Mouse (Mus musculus): ENCODE results near the gene Knstrn. TPM values are rescaled to one million over a fixed set of nuclear protein-coding genes. Genes with fewer than 3 reads are reported as not detected.

Gene Knstrn
- total RNA-seq, 2 experiments from 2014 or later, result 5.9 to 10.7 TPM

- DNase-seq, result no peak
- intact Hi-C loops (cut with DNase I), result no loop called here
Measured at GRCm38 (mm10) chr2:118789501-118789900, 24.3 kb upstream of the Knstrn start.

DNA sequence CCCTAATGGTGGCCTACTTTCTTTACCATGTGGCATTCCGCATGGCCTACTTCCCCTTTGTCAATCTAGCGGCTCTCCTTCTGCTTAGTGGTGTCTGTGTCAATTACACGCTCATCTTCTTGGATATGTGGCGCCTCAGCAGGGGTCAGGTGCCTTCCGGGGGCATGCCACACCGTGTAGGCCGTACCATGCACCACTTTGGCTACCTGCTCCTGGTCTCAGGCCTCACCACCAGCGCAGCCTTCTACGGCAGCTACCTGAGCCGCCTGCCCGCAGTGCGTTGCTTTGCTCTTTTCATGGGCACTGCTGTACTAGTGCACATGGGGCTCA, 23.6 kb upstream of the Knstrn start:
- intact Hi-C loops (cut with DNase I), result loop anchor here (1.0 kb wide), 1 partner anchor 93 kb away; no protein-coding TSS in a partner anchor
- no peak for DNase-seq

- peak; percentile 70 to 76 for DNase-seq
- intact Hi-C loops (cut with DNase I), result loop anchor here (1.0 kb wide), 1 partner anchor 92 kb away; no protein-coding TSS in a partner anchor
Measured at GRCm38 (mm10) chr2:118790551-118791525, 23.0 kb upstream of the Knstrn start.

DNA sequence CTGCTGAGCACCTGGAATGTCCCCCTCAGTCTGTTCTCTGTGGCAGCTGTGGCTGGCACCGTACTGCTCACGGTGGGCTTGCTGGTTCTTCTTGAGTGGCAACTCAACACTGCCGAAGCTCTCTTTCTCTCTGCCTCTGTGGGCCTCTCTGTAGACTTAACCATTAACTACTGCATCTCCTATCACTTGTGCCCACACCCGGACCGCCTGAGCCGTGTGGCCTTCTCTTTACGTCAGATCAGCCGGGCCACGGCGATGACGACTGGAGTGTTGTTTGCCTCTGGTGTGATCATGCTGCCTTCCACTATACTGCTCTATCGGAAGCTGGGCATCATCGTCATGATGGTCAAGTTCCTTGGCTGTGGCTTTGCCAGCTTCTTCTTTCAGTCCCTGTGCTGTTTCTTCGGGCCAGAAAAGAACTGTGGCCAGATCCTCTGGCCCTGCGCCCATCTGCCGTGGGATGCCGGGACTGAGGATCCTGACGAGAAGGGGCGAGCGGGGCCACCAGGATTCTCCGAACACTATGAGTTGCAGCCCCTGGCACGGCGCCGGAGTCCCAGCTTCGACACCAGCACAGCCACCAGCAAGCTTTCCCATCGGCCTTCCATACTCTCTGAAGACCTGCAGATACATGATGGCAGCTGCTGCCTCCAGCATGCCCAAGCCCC, 22.1 kb upstream of the Knstrn start:
- DNase-seq, result no peak
- intact Hi-C loops (cut with DNase I), result no loop called here

DNA sequence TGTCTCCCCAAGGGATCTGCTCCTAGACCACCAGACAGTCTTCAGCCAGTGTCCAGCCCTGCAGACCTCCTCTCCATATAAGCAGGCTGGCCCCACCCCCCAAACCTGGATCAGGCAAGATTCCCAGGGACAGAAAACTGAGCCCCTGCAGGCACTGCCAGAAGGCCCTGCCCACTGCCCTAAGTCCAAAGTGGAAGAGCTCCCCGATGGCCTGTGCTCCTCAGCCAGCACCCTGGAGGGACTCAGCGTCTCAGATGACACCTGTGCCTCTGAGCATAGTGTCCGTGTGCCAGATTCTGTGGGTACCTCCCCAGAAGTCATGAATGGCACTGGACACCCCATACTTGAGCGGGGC, 21.6 kb upstream of the Knstrn start:
- DNase-seq, result no peak
- intact Hi-C loops (cut with DNase I), result no loop called here

DNA sequence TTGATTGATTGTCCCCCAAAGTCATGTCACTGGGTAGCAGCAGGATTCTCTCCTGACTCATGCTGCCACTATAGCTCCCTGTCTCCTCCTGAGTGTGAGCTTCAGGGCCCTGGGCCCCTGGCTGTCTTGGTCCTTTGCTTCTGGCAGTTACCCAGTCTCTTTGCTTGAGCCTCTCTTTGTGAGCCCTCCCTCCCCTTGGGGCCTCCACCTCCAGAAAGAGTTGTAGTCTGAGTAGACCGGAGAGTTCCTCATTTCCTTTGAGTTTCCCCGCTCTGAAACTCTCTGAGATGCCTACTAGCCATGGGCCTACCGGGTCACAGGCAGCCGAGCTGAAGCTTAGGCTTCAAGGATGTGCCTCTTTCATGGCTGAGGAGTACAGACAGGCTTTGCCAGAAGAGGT, 20.2 kb upstream of the Knstrn start:
- DNase-seq, result no peak
- intact Hi-C loops (cut with DNase I), result no loop called here

GRCm38 (mm10) chr2:118802542-118803118, 11.2 kb upstream of the Knstrn start:
- intact Hi-C loops (cut with DNase I), result no loop called here
- DNase-seq, result no peak

DNA sequence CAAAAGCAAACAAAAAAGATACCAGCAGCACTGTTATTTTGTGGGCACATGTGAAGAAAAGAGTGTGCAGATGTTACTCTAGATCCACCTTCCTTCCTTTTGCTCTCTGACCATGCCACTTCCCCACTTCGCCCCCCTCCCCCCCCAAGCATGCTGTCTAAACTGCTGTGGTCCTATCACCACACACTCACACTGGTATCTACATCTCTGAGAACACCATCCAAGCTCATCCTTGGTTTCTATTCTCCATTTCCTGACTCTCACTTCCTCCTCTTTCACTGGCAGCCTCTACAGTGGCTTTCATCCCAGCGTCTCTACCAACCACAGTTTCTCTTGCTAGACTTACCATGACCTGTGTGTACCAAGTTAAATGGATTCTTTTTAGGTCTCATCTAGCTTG, 9.3 kb upstream of the Knstrn start:
- no peak for DNase-seq
- intact Hi-C loops (cut with DNase I), result no loop called here

- intact Hi-C loops (cut with DNase I), result no loop called here
- no peak for DNase-seq
Measured at GRCm38 (mm10) chr2:118805137-118805536, 8.7 kb upstream of the Knstrn start.

- no peak for DNase-seq
- intact Hi-C loops (cut with DNase I), result no loop called here
Measured at GRCm38 (mm10) chr2:118805756-118806155, 8.0 kb upstream of the Knstrn start.

DNA sequence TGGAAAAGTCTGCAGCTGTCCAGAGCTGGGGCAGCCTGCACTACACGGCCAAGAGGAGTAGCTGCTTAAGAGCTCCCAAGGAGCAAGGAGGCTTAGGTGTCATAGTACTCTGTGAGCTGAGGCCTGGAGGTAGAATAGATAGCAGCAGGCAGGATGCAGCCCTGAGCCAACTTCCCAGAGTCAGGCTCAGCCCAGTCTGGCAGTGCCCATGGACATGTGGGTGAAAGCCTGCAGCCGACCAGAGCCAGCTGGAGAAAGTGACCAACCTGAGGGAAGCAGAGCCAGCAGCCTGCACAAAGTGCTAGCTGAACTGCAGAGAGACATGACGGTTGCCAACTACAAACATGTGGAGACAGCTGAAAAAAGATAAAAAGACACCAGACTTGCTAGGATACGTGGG, 6.9 kb upstream of the Knstrn start:
- intact Hi-C loops (cut with DNase I), result no loop called here
- DNase-seq, result peak; percentile 49 to 63

DNA sequence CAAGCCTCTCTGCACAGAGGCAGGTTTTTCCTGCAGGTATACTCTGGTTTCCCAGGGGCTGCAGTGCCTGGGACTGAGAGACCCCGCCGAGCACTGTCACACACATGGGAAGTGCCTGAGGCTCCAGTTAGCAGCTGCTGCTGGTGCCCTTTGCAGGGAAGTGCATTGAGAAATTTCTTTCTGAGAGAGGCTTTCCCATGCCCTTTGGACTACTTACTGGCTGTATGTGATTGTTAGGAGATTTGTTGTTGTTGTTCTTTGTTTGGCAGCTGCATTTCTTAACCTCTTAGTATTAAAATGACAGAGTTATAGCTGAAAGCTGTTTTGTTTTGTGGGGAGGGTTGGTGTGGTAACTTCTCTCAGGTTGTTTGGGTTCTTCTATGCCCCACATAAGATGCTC, 2.9 kb upstream of the Knstrn start:
- DNase-seq, result no peak
- intact Hi-C loops (cut with DNase I), result no loop called here

DNA sequence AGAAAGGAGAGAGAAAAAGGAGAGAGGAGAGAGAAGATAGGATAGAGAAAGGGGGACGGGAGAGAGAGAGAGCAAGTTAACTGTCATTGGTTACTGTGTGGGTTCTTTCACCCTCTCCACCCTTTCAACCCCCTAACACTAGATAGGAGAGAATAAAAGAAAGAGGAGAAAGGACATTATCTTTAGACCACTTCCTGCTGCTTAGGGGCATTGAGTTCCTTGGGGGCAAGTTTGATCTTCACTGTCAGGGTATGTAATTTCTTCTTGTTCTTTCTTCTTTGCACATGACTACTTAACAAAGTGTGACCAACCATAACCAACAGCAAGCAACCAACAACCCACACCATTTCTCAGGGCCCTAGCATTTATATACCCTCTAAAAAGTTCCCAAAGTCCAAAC, 1.1 kb upstream of the Knstrn start:
- intact Hi-C loops (cut with DNase I), result no loop called here
- DNase-seq, result no peak

- intact Hi-C loops (cut with DNase I), result no loop called here
- no peak for DNase-seq
Measured at GRCm38 (mm10) chr2:118822800-118823199, 9.0 kb downstream of the Knstrn start.

GRCm38 (mm10) chr2:118824396-118824795, 10.6 kb downstream of the Knstrn start:
- intact Hi-C loops (cut with DNase I), result no loop called here
- no peak for DNase-seq

GRCm38 (mm10) chr2:118829096-118829495, 15.3 kb downstream of the Knstrn start:
- no peak for DNase-seq
- intact Hi-C loops (cut with DNase I), result no loop called here

- intact Hi-C loops (cut with DNase I), result no loop called here
- DNase-seq, result no peak
Measured at GRCm38 (mm10) chr2:118834061-118834460, 20.3 kb downstream of the Knstrn start.

GRCm38 (mm10) chr2:118835115-118835514, 21.3 kb downstream of the Knstrn start:
- intact Hi-C loops (cut with DNase I), result no loop called here

DNA sequence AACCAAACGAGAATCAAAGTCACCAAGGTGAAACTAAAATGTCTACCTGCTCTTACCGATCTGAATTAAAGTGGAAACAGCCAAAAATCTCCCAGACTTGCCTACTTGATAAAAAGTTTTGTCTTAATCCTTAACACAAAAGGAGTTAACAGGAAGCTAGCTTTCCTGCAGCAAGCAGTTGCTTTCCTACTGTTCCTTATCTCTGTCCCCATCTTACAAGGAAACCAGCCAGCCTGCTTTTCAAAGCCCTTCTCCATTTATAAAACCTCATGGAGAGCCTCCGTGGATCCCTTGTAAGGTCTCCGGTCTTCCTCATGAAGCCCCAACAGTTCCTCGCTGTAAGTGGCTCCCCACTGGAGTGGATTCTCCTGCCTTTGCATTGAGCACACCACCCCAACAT, 24.5 kb downstream of the Knstrn start:
- DNase-seq, result no peak
- intact Hi-C loops (cut with DNase I), result no loop called here

More at GRCm38 (mm10) chr2:118835115-118835514, 21.3 kb downstream of the Knstrn start:
- no peak for DNase-seq

DNA sequence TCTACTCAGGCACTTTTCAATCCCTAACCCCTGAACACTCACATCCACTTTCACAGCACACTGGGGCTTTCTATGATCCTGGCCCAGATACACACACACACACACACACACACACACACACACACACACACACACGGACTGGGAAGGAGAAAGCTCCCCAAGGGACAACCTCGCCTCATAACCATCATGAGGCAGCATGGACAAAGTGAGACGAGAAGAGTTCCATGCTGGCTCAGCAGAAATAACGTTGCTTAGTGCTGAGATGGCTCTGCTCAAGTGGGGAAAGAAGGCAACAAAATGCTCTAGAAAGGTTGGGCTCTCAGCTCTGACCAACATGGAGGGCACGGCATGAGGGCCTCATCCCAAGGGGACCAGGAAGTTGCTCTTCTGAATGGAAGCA, 27.4 kb downstream of the Knstrn start:
- intact Hi-C loops (cut with DNase I), result no loop called here
- no peak for DNase-seq

DNA sequence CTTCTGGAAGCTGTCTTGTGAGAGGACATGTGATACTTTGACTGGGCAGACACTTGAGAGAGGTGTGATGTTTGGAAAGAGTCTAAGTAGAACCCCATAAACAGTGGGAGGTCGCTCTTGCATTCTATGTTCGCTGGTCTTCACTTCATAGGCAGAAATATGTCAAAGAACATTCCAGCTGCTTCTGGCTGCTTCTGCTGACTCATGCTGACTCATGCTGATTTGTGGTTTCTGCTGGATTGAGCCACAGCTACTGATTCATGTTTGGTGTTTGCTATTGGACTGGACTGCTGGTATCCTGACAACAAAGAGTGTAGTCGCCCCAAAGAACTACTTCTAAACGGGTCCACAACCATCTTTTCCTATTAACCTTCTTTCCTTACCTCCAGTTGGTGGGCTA, 28.0 kb downstream of the Knstrn start:
- no peak for DNase-seq
- intact Hi-C loops (cut with DNase I), result no loop called here

- intact Hi-C loops (cut with DNase I), result no loop called here
- DNase-seq, result no peak
Measured at GRCm38 (mm10) chr2:118844427-118844826, 30.6 kb downstream of the Knstrn start.
